Mouse (Mus musculus): ENCODE results near the gene Tnnt3.

Gene Tnnt3

GRCm38 (mm10) chr7:142507453-142507852, 8.8 kb downstream of the Tnnt3 start:
- no peak for DNase-seq (ENCODE audit: low spot score in 2 of 2)

GRCm38 (mm10) chr7:142509518-142509917, 10.9 kb downstream of the Tnnt3 start:
- DNase-seq (ENCODE audit: low spot score in 2 of 2), result no peak

GRCm38 (mm10) chr7:142510021-142510777, 11.6 kb downstream of the Tnnt3 start:
- no peak for DNase-seq (ENCODE audit: low spot score in 2 of 2)

- DNase-seq (ENCODE audit: low spot score in 2 of 2), result no peak
Observed at GRCm38 (mm10) chr7:142514048-142514447, 15.4 kb downstream of the Tnnt3 start.

- DNase-seq (ENCODE audit: low spot score in 2 of 2), result no peak
Observed at GRCm38 (mm10) chr7:142516221-142516978, 17.8 kb downstream of the Tnnt3 start.

- DNase-seq (ENCODE audit: low spot score in 2 of 2), result no peak
Observed at GRCm38 (mm10) chr7:142517531-142517930, 18.9 kb downstream of the Tnnt3 start.

- DNase-seq (ENCODE audit: low spot score in 2 of 2), result no peak
Observed at GRCm38 (mm10) chr7:142520331-142520730, 21.7 kb downstream of the Tnnt3 start.

GRCm38 (mm10) chr7:142522352-142522751, 23.7 kb downstream of the Tnnt3 start:
- DNase-seq (ENCODE audit: low spot score in 2 of 2), result no peak

- no peak for DNase-seq (ENCODE audit: low spot score in 2 of 2)
Observed at GRCm38 (mm10) chr7:142523200-142523990, 24.8 kb downstream of the Tnnt3 start.

GRCm38 (mm10) chr7:142525342-142526178, 26.9 kb downstream of the Tnnt3 start:
- DNase-seq (ENCODE audit: low spot score in 2 of 2), result no peak

- DNase-seq (ENCODE audit: low spot score in 2 of 2), result no peak
Observed at GRCm38 (mm10) chr7:142529350-142529749, 30.7 kb downstream of the Tnnt3 start.

- no peak for DNase-seq (ENCODE audit: low spot score in 2 of 2)
Observed at GRCm38 (mm10) chr7:142531973-142532521, 33.4 kb downstream of the Tnnt3 start.

GRCm38 (mm10) chr7:142532671-142533058, 34.0 kb downstream of the Tnnt3 start, which contains the start of gene Mrpl23:
Gene Mrpl23, plus strand, starts transcription at chr7:142532686.
- no peak for DNase-seq (ENCODE audit: low spot score in 2 of 2)

- peak; percentile 80 to 94 for DNase-seq (ENCODE audit: low spot score in 2 of 2)
Observed at GRCm38 (mm10) chr7:142533059-142533855, 34.6 kb downstream of the Tnnt3 start.

GRCm38 (mm10) chr7:142535116-142535515, 36.5 kb downstream of the Tnnt3 start:
- no peak for DNase-seq (ENCODE audit: low spot score in 2 of 2)

- no peak for DNase-seq (ENCODE audit: low spot score in 2 of 2)
Observed at GRCm38 (mm10) chr7:142535832-142536231, 37.2 kb downstream of the Tnnt3 start.

- DNase-seq (ENCODE audit: low spot score in 2 of 2), result no peak
Observed at GRCm38 (mm10) chr7:142537181-142537580, 38.5 kb downstream of the Tnnt3 start.

- peak; percentile 44 to 81 for DNase-seq (ENCODE audit: low spot score in 2 of 2)
Observed at GRCm38 (mm10) chr7:142537879-142538278, 39.2 kb downstream of the Tnnt3 start.

- no peak for DNase-seq (ENCODE audit: low spot score in 2 of 2)
Observed at GRCm38 (mm10) chr7:142538291-142538690, 39.7 kb downstream of the Tnnt3 start.

GRCm38 (mm10) chr7:142538766-142539165, 40.1 kb downstream of the Tnnt3 start:
- no peak for DNase-seq (ENCODE audit: low spot score in 2 of 2)
